Mouse (Mus musculus) layer of hippocampus, adult 9-11 months (tissue): Measurements from ENCODE around the gene Zfp664.

Source experiments
- DNase-seq: peaks from one replicate; pipeline ENCODE4 v3.0.0; 2022

The Zfp664 gene

DNA sequence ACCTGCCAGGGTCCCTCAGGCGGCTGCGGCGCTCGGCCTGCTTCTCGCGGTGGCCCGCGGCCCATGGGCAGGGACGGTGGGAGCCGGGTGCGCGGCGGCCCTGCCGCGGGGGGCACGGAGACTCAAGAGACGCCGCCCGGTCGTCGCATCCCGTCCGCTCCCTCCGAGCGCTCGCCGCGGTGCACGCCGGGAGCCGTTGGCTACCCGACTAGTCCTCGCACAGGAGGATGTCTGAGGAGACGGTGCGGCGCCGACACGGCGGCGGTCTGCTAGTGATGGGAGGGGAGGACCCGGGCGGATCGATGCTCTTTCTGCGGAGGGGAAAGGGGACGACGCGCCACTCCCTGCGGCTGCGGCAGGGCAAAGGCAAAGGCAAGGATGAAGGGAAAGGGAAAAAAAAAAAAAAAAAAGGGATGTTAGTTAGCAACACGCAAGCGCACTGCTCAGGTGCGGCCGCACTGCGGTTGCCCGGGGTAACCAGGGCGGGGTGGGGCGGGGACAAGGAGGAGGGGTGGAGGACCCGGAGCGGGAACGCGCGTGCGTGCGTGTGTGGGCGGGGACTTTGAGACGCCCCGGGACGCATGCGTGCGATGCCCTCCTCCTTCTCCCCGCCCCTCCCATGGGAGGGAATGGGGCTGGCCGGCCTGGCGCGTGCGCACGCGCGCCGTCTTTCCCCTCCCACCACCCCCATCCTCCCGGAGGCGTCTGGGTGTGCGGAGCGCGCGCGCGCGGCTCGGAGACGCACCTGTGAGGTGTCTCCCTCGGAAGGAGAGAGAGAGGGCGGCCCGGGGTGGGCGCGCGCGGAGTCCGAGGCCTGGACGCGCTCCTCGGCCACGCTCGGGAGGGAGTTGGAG, at the start of gene Zfp664, which contains the start of gene Ccdc92:
TSS of gene Zfp664 (plus strand) at position 679 of the 854 bp plus-strand sequence.
TSS of gene Ccdc92 (minus strand) at position 412 of the 854 bp plus-strand sequence.
- DNase-seq, result peak; percentile 98

- DNase-seq, result no peak
Measured at GRCm38 (mm10) chr5:124814797-124815196, 47.7 kb upstream of the Zfp664 start.

DNA sequence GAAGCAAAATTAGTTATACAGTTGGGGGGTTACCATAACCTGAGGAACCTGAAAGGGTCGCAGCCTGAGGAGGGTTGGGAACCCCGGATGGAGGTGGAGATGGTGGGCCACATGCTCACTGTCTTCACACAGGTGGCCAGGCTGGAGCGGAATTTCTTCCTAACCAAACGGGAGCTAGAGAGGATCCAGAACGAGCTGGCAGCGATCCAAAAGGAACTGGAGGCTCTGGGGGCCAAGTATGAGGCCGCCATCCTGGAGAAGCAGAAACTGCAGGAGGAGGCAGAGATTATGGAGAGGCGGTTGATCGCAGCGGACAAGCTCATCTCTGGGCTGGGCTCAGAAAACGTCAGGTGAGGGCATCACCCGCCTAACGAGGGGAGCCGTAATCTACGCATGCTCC, 45.4 kb upstream of the Zfp664 start:
- no peak for DNase-seq

DNA sequence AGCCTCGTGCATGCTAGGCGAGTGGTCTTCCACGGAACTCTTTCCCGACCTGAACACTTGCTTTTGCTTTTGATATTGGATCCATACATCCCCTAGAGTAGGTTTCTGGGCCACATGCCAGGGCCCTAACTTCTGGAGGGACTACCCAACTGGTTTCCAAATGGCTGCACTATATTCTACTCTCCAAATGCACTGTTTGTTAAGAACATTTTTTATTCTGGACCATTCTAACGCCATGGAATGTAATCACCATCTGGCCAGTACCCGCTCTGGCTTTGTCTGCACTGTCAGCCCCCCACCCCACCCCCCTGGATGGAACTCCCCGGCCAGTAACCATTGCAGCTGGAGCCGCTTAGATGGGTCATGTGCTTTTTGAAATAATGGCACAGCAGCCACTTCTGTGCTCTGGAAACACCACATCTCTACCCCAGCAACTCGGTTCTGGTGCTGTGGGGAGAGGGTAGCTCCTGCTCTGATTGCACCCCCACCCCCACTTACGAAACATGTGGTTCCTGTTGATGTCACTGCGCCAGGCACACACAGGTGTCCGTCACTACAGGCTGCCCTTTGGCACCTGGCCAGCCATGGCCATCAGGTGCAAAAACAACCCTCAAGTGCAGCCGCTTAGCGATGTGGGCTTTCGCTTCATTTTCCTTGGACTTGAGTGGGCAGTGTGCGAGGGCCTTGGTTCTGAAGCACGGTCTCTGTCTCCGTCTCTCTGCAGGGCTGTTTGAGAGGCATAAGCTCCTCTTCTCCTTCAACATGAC, 40.2 kb upstream of the Zfp664 start:
- DNase-seq, result no peak

GRCm38 (mm10) chr5:124830331-124830730, 32.2 kb upstream of the Zfp664 start:
- no peak for DNase-seq

DNA sequence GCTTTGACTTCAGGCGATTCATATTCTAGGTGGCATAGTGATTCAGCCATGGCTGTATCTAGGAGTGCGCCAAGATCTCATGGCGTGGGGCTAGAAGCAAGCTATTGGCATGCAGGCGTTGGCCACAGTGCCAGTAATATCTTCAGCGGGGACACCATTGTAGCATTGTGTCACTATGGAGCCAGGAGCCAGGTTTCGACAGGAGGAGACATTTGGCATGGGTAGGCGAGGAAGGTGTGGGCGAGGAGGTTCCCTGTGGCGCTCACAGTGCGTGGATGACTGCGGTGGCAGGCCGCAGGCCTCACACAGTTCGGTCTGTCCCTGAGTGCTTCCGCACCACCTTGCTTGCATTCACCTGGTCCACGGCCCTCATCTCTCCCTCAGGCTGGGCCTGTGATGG, 27.3 kb upstream of the Zfp664 start:
- DNase-seq, result peak; percentile 33

DNA sequence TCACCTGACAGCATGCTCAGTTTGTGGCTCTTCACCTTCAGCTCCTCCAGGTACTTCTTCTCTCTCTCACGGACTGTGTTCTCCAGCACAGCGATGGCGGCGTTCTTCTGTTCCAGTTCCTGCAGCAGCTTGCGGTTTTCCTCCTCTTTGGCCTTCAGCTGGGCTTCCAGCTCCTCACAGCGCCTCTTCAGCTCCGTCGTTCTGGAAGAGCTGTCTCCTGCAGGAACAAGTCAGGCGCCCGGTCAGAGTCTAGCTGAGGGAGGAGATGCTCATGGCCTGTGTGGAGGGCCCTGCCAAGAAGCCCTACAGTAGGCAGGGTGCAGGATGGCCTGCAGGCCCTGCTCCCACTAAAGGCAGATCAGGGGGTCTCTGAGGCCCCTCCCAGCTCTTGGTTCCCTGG, 26.4 kb upstream of the Zfp664 start:
- DNase-seq, result no peak

- DNase-seq, result peak; percentile 54
Measured at GRCm38 (mm10) chr5:124836621-124837020, 25.9 kb upstream of the Zfp664 start.

GRCm38 (mm10) chr5:124840202-124840601, 22.3 kb upstream of the Zfp664 start:
- DNase-seq, result no peak

DNA sequence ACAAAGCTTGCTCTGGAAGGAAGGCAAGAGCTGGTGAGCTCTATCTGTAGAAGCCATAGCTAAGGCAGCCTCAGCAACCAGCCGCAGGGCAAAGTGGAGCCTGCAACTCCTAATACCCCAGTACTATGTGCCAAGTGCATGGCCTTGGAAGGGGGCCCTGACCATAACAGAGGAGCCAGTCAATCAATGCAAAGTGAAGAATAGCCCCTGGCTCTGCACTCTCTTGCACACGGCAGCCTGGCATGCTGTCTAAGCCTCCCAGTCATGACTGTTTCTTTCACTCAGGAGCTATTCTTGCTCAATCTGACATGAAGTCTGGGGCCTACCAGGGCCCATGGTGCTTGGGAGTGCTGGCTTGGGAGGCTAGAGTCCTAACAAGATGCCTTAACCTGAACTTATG, 21.8 kb upstream of the Zfp664 start:
- no peak for DNase-seq

- DNase-seq, result no peak
Measured at GRCm38 (mm10) chr5:124843386-124843785, 19.1 kb upstream of the Zfp664 start.

GRCm38 (mm10) chr5:124844929-124845328, 17.6 kb upstream of the Zfp664 start:
- DNase-seq, result no peak

- no peak for DNase-seq
Measured at GRCm38 (mm10) chr5:124847014-124847413, 15.5 kb upstream of the Zfp664 start.

DNA sequence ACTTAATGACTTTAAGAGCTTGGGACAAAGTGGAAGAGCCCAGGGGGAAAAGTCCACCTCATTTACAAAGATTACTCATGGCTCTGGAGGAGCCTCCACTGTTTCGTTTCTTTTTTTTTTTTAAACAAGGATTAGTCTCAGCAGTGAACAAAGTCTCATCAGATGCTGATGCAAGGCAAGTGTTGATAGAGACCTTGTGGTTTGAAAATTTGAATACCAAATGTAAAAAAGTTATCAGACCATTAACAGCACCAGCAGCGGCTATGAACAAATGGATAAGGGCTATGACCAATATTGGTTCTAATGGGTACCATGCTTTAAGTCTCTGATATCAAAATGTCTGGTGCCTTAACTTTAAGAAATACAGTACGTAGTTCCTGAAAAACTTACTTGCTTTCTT, 13.5 kb upstream of the Zfp664 start:
- no peak for DNase-seq

DNA sequence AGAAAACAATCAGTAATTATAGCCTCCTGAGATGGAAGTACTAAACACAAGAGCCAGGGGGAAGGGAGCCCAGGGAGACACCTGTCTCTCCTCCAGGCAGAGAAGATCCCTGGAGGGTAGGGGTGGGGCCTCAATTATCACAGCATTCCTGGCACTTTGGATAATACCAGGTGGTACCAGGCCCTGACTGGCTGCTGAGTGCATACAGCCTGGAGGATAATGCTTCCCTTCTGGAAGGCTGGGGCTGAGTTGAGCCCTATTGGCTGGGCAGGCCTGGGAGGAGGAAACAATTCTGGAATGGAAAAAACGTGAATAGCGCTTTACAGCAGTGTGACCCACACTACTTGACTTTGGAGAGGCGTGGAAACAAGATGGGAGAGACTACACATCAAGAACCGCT, 10.9 kb upstream of the Zfp664 start:
- DNase-seq, result no peak

DNA sequence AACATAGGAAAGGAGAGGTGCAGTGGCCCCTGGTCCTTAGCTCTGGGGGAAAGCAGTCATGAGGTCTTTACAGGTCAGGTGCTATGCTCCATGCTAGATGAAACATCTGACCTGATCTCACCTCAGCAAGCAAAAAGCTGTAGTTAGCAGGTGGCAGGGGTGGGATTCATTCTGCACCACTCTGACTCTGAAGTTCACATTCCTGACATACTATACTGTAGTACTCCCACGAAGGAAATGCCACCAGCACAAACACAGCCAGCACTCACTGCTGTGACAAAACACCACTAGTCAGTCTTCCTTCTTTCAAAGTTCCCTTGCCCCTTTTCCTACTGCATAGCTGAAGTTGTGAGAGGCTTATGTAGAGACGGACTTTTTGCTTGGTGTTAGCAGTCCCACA, 10.2 kb upstream of the Zfp664 start:
- DNase-seq, result no peak

GRCm38 (mm10) chr5:124853079-124853478, 9.4 kb upstream of the Zfp664 start:
- DNase-seq, result peak; percentile 39

DNA sequence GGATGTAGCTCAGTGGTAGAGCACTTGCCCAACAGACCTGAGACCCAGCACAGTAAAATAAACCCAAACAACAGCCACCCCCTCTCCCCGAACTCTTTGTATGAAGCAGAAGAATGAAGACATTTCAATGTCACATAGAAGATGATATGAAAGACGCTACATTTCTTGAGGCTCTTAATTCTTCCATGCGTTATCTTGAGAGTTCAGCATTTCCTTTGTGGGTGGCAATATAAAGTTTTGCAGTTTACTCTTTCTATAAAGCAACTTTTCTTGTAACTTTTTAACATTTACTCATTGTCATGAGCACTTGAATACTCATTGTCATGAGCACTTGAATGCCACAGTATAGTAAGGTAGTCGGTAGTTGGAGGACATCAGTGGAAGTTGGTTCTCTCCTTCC, 8.3 kb upstream of the Zfp664 start:
- no peak for DNase-seq

DNA sequence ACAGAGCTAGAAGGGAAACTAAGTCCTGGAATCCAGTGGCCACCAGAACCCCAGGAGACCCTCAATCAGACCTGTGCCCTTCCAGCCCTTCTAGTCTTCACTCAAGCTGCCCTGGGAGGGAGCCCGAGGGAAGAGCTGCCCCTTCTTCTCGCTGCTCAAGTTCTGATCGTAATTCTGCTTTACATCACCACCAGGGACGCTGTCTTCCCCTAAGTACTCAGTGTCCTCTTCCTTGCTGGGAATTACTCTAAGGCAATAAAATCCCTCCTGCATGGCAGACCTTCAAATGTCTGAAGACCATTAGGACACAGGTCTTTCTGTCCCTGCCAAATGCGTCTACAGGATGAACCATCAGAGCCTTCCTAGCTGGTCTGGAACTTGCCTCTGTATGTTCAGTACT, 2.5 kb upstream of the Zfp664 start:
- DNase-seq, result no peak

DNA sequence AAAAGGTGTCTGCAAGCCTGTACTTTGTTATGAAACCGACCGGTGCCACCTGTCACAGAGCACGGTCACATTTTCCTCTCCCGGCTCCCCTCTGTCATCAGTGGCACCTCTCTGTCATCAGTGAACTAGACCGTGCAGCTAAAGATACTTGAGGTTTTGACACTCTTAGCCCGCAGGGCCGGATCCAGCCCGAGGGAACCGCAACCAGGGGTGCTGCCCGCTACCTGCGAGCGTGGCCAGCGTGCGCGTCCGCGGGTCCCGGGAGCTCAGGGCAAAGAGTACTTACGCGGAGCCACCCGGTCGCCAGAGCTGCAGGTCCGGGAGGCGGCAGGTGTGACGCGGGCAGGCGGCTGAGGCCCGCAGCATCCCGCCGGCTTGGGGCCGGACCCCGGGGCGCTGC, 1.0 kb upstream of the Zfp664 start:
- DNase-seq, result no peak

DNA sequence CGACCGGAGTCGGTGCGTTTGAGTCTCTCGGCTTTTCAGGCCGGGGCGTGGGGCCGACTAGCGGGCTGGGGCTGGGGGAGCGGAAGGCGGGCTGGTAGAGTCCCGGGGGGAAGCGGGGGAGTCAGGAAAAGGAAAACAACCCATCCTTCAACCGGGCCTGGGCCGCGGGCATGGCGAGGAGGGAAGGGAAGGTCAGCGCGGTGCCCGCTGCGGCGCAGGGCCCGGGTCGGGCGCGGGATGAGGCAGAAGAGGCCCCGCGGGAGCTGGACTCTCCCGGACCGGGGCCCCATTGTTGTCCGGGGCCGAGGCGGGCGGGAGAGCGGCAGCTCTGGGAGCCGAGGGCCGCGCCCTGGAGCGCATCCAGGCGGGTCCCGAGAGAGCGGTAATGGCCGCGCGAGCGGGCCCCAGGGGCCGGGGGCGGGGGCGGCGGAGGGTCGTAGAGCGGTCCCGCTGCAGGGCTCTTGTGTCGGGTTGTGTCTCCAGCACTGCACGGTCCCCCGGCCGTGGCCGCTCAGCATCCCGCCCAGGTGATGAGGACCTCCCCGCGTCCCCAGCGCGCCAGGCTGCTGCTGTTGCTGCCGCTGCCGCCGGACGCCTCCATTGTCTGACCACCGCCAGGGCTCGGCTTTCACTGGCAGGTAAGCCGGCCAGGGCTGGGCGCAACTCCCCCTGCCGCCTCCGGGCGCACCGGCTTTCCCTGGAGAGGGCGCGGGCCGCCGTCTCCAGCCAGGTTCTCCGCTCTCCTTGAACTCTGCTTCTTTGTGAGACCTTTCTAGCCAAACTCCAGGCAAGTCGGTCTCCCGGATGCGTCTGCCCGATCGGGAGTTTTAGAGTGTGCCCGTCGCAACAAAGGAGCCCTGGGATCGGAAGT, 615 bp downstream of the Zfp664 start:
- DNase-seq, result no peak

GRCm38 (mm10) chr5:124868981-124869380, 6.5 kb downstream of the Zfp664 start:
- DNase-seq, result peak; percentile 48

- DNase-seq, result no peak
Measured at GRCm38 (mm10) chr5:124872033-124872432, 9.5 kb downstream of the Zfp664 start.
